Mouse (Mus musculus): Measurements from ENCODE around the gene Lsp1.

The Lsp1 gene

GRCm38 (mm10) chr7:142476795-142477452, 16.3 kb downstream of the Lsp1 start:
- DNase-seq (ENCODE audit: low spot score): no peak

DNA sequence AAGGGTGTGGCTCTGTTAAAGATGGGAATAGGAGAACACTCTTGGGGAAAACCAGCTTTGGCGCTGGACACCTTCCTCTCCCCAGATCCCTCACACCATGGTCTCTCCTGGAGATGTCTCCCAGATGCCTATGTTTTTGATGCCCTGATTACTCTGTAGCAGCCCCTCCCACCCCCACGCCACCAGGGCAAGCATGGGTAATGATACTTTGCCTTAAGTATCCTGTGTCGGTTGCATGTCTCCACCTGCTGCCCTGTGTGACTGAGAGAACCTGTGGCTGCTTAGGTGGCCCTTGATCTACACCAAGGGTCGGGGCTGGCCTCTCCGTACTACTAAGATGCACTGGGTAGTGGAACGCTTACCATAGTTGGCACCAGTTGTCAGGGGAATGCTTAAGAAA, 17.4 kb downstream of the Lsp1 start:
- DNase-seq (ENCODE audit: low spot score): no peak

DNA sequence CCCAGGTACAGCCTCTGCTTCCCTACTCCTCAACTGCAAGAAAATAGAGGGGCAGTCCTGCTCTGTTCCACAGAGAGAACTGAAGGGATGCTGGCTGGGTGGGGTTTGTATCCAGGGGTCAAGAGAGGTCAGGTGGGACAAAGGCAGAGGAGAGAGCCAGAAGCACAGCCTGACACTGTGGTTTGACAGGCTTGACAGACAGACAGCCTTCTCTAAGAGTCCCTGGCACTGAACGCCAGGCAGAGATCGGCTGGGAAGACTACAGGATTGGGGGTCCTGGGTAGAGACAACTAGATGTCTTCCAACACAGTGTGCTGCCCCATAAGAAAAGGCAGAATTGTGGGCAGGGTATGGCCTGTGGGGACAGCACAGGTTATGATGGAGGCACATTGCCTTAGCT, 18.0 kb downstream of the Lsp1 start:
- no peak for DNase-seq (ENCODE audit: low spot score)

GRCm38 (mm10) chr7:142479307-142479706, 18.7 kb downstream of the Lsp1 start:
- no peak for DNase-seq (ENCODE audit: low spot score)

GRCm38 (mm10) chr7:142479886-142480285, 19.3 kb downstream of the Lsp1 start:
- DNase-seq (ENCODE audit: low spot score): no peak

DNA sequence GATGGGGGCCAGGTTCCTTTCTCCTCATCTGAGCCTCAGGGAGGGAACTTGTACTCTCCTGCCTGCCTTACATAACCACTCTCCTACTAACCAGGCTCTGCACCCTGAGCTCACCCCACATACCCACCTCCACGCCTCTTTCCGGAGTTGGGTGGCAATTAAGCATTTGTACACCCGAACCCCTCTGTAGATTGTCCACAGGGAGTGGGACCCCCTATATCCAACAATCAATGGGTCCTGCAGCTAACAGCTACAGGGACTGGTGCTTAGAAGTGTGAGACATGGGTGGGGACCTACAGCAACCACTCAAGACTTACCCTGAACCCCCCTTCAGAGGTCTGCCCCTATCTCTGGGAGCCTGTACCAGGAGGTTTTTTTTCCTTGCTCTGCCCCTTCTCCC, 20.1 kb downstream of the Lsp1 start:
- no peak for DNase-seq (ENCODE audit: low spot score)

GRCm38 (mm10) chr7:142481186-142481567, 20.6 kb downstream of the Lsp1 start:
- DNase-seq (ENCODE audit: low spot score): no peak

DNA sequence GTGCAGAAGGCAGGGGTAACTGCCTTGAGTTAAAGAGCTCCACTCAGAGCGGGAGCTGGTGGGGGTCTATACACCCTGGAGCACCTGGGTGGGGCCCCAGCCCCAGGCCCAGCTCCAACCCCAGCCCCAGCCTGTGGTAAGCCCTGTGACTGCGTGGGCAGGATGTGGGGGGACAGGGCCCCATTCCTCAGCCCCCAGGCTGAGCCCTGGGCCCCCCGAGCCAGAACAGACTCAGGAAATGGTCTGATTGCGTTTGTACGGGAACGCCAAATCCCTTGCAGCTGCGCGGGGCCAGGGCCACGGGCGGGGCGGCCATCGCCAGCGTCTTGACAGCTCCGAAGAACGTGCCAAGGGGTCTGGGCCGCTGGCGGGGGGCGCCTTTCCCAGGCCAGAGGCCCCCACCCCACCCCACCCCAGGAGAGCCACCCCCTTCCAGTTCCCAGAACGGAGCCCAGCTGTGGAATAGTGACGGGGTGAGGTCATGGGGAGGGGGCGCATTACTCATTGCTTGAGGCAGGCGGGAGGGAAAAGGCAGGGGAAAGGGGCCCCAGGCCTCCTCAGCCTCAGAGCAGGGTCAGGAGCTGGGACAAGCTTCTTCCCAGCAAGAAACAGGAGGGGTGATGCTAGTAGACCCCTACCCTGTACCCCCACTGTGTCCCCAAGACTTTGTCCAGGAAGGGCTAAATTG, 21.1 kb downstream of the Lsp1 start:
- DNase-seq (ENCODE audit: low spot score): no peak

DNA sequence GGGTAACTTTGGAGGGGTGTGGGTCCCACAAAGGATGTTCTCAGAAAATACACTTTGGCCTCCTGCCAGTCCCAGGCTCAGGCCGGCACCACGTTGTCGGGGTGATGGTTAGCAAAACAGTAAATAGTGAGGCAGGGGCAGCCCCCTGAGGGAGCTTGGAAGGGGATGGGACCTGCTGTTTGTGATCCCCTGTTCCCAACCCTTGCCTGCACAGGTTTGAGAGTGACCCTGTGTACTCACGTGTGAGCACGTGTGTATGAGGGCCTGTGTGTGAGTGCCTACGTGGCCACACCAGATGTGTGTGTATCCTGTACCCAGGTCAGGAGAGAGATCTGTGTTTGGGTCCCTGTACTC, 21.6 kb downstream of the Lsp1 start:
- DNase-seq (ENCODE audit: low spot score): no peak

DNA sequence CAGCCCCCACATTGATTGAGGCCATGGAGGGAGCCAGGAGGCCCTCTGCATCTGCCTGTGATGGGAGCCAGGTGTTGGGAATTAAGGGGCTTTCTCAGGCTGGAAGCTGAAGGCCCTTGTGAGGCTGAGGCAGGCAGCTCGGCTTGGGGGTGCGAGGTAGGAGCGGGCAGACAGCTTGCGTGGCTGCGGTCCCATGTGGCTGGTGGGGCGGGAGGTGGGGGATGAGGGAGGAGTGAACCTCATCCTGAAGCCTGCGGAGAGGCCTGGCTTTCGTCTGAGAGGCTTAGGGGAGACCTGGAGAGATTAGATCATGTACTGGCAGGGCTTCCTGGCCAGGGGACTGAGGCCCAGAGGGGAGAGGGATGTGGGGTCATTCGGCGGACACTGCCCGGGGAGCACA, 22.5 kb downstream of the Lsp1 start:
- DNase-seq (ENCODE audit: low spot score): no peak

DNA sequence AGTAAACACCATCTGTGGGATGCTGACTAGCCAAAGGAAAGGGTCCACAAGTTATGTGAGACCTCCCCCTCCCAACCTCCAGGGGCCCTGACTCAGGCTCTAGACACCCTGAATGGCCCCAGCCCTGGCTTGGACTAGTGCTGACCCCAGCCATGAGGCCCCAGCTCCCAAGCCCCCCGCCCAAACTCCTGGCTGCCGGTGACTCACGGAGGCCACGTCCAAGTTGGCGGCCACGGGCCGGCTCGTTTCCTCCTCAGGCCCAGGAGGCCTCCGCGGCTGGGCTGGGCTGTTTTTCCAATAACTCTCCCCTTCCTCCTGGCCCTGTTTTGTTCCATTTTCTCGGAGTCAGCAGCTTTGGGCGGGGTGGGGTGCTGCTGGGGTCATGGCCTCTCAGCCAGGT, 24.2 kb downstream of the Lsp1 start:
- DNase-seq (ENCODE audit: low spot score): no peak

DNA sequence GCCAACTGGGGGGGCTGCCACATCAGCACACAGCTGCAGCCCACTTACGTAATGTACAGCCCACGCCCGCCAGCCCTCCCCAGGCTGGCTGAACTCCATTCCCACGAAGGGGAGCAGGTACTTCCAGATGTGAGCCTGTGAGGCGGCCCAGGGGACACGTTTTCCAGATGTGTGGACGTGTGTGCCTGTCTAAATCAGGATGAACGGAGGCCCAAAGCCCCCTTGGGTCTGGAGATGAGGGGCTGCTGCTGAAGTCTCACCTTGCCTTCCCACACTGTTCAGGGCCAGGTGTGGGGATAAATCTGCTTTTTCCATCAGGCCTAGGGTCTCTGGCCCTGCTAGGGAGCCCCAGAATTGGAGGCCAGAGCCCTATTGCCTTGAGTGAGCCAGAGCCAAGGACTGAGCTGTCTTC, 26.1 kb downstream of the Lsp1 start:
- no peak for DNase-seq (ENCODE audit: low spot score)

DNA sequence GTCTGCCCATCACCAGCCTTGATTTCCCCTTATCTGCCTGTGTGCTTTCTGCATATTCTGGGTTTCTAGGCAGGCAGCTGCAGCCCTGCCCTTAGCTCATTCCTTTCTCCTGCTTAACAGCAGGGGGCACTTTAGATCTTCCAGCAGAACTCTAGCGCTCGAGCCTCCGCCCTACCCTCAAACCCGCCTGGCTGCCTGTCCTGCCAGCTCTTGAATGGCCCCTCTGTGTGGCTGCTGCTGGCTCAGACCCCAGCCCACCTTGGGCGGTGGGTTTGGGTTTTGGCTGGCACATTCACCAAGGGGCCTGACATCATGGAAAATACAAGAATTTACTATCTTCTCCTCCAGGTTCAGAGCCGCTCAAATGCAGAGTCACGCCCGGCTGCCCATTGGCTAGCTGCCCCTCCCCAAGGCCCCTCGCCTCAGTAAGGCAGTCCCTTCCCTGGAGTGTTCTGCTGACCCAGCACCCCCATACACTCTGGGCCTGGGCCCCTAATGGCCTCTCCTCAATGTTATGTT, 26.8 kb downstream of the Lsp1 start:
- DNase-seq (ENCODE audit: low spot score): no peak

GRCm38 (mm10) chr7:142488053-142488452, 27.4 kb downstream of the Lsp1 start:
- DNase-seq (ENCODE audit: low spot score): no peak

GRCm38 (mm10) chr7:142493535-142493934, 32.9 kb downstream of the Lsp1 start:
- DNase-seq (ENCODE audit: low spot score): no peak

DNA sequence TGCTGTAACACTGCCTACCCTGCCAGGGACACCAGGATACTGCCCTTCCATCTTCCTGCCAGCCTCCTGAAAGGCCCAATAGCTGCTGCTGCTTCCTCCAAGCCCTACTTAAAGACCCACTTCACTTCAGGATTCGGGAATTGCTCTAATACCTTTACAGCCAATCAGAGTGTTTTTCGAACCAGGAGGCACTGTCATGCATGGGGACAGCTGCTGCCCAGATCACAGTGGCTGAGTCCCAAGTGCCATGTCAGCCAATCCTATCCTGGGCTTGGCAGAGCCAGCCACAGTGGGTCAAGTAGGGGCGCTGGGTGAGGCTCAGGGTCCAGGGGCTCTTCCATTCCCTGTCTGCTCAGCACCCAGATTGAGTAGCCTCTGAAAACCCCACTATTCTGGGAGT, 35.5 kb downstream of the Lsp1 start:
- no peak for DNase-seq (ENCODE audit: low spot score)

DNA sequence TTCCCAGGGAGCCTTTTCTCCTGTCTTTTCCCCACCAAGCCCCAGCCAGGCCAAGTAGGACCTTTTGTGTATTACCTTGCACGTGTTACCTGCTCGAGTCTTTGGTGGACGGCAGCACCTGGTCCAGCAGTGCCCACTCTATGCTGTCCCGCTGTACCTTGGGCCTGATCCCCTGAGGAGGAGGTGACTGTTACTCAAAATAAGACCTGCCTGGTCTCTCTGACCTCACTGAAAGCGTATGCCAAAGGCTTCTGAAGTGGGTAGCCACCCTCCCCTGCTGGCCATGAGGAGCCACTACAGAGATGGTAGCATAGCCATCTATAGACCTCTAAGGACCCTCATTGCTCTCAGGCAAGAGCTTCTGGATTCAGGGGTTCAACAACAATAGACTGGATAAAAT, 36.2 kb downstream of the Lsp1 start:
- no peak for DNase-seq (ENCODE audit: low spot score)

DNA sequence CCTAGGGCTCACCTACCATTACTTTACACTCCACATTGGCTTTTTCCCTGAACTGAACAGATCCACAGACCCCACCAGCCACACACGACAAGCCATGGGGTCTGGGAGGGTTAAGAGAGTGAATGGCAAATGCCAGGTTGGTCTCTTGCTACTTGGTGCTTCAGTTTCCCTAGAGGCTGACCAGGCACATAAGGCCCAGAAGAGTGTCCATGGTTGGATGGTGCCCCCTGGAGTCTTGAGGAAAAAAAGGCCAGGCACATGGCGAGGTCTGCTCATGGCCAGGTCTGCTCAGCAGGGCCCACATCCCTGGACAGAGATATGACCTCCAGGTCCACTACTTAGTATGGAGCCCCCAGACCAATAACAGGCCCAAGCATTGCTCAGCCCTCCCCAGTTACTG, 37.2 kb downstream of the Lsp1 start:
- no peak for DNase-seq (ENCODE audit: low spot score)

DNA sequence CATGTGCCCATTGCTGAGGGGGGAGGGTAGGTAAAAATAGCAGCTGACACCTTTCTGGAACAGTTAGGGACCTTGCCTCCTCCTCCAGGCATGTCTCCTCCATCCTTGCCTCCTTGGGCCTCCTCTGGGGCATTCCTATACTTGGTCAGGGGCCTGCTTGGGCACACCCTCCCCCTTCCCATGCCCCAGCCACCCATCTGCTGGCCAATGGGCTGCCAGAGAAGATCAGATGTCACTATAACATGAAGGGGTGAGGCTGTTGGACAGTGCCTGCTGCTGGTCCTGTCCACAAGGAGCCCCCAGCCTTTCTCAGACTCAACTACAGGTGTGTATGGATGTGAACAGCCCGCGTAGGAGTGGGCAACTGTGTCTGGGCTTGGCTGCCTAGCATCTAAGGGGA, 38.0 kb downstream of the Lsp1 start, which contains the start of gene Tnnt3:
Gene Tnnt3 (plus strand): TSS at position 262 of the 400 bp plus-strand sequence.
- DNase-seq (ENCODE audit: low spot score): no peak

GRCm38 (mm10) chr7:142499010-142499721, 38.6 kb downstream of the Lsp1 start:
- no peak for DNase-seq (ENCODE audit: low spot score)

DNA sequence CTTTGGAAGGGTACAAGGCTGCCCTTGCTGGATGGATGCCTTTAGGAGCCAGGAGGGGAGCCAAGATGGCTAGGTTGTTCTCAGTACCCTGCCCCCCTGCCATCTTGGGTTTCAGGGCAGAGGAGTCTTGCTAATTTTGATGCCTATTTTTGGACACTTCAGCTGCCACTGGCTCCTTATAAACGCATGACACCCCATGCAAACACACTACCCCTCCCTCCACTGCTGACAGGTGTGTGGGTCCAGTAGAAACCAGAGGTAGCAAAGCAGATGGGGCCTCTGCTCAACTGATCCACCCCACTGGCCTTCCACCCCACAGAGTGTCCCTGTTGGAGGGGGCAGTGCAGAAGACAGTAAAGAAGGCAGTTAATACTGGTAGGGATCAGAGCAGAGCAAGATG, 39.4 kb downstream of the Lsp1 start:
- DNase-seq (ENCODE audit: low spot score): no peak

GRCm38 (mm10) chr7:142503206-142503605, 42.6 kb downstream of the Lsp1 start:
- no peak for DNase-seq (ENCODE audit: low spot score)

GRCm38 (mm10) chr7:142505942-142506341, 45.3 kb downstream of the Lsp1 start:
- DNase-seq (ENCODE audit: low spot score): no peak
